Mouse (Mus musculus) liver, embryonic 14.5 days (tissue): ENCODE measurements at regions not wholly inside any gene's neighbourhood (a gene's known extent, or its start where the extent isn't known, plus 50 kb on each side); places are given as distances from the start of the nearest gene placed in this dataset.

Experiments used
- CTCF ChIP-seq: IDR thresholded peaks from 2 replicates; pipeline ENCODE4 v1.5.1; 2016; ENCODE audit warnings: antibody characterized with exemption, low read depth, control low read depth
- EP300 ChIP-seq: IDR thresholded peaks from 2 replicates; pipeline ENCODE4 v1.6.1; 2016; ENCODE audit warnings: antibody characterized with exemption, low read depth

GRCm38 (mm10) chr12:36977141-36977540 is 131.2 kb upstream of the Meox2 start:
- TF ChIP-seq CTCF (no peak), EP300 (no peak)
